Mouse (Mus musculus) CH12.LX (cell line): ENCODE data around the gene Rnf146. TPM values are rescaled to one million over a fixed set of nuclear protein-coding genes. Genes with fewer than 3 reads are reported as not detected.

Source experiments
- DNase-seq: peaks from one replicate; pipeline ENCODE4 v3.0.0-alpha.2; 2013; ENCODE audit errors: extremely low read depth
- H3K27ac ChIP-seq: 2 replicates; pipeline ENCODE4 v1.5.1; 2012; ENCODE audit warnings: low read depth, mild to moderate bottlenecking, control low read depth, moderate library complexity; ENCODE audit not compliant: insufficient read depth
- H3K27me3 ChIP-seq: replicated peaks from 2 replicates; pipeline ENCODE3; 2012; ENCODE audit warnings: inconsistent platforms
- H3K36me3 ChIP-seq, 2 experiments: replicated peaks in 1 of 2; 2 replicates each; pipeline versions ENCODE3 to v1.6.1; 2012; ENCODE audit warnings: inconsistent platforms in 1 of 2, low read length in 1 of 2, mild to moderate bottlenecking in 1 of 2, mixed read lengths in 1 of 2, moderate library complexity in 1 of 2; ENCODE audit not compliant: control insufficient read depth in 1 of 2, insufficient read depth in 1 of 2
- H3K4me1 ChIP-seq, 2 experiments: 2 replicates each; pipeline ENCODE4 v1.6.1; 2012; ENCODE audit warnings: inconsistent platforms in 1 of 2, moderate library complexity in 1 of 2; ENCODE audit not compliant: insufficient read depth in 2 of 2, control insufficient read depth in 1 of 2
- H3K4me2 ChIP-seq: 2 replicates; pipeline ENCODE4 v1.6.1; 2012; ENCODE audit warnings: low read depth, mild to moderate bottlenecking, control low read depth; ENCODE audit not compliant: poor library complexity, insufficient read depth, severe bottlenecking
- H3K4me3 ChIP-seq, 3 experiments: fragments of 150-350 bp in 1 of 3; sonication (generic) in 1 of 3; replicated peaks in 1 of 3; 2 replicates each; pipeline versions ENCODE3 to v1.5.1; 2011 to 2012; ENCODE audit warnings: low read depth in 2 of 3, low read length in 2 of 3, mild to moderate bottlenecking in 2 of 3, moderate library complexity in 2 of 3, control low read depth in 1 of 3, improper control_type of control experiment in 1 of 3, inconsistent platforms in 1 of 3, mixed read lengths in 1 of 3; ENCODE audit not compliant: poor library complexity in 1 of 3
- H3K79me2 ChIP-seq: replicated peaks from 2 replicates; pipeline ENCODE4 v1.6.1; 2012; ENCODE audit warnings: mild to moderate bottlenecking, moderate library complexity; ENCODE audit not compliant: control insufficient read depth, poor library complexity, insufficient read depth, severe bottlenecking; ENCODE audit errors: extremely low read depth
- H3K9ac ChIP-seq: 2 replicates; pipeline ENCODE4 v1.6.1; 2012; ENCODE audit warnings: low read depth, mild to moderate bottlenecking, control low read depth, moderate library complexity; ENCODE audit not compliant: insufficient read depth
- H3K9me3 ChIP-seq: replicated peaks from 2 replicates; pipeline ENCODE3; 2012; ENCODE audit warnings: low read length, inconsistent platforms, mixed read lengths
- BHLHE40 ChIP-seq: IDR thresholded peaks from 2 replicates; pipeline ENCODE4 v1.6.1; 2011; ENCODE audit warnings: mild to moderate bottlenecking, low read depth, low read length, improper control_type of control experiment
- CHD2 ChIP-seq: IDR thresholded peaks from 2 replicates; pipeline ENCODE4 v1.6.1; 2011; ENCODE audit warnings: low read length, improper control_type of control experiment
- E2F4 ChIP-seq: IDR thresholded peaks from 2 replicates; pipeline ENCODE4 v1.6.1; 2011; ENCODE audit warnings: low read depth, low read length, improper control_type of control experiment; ENCODE audit not compliant: insufficient replicate concordance
- ELF1 ChIP-seq: IDR thresholded peaks from 2 replicates; pipeline ENCODE4 v1.6.1; 2014; ENCODE audit warnings: low read depth, mild to moderate bottlenecking, inconsistent platforms, low read length, improper control_type of control experiment
- EP300 ChIP-seq: IDR thresholded peaks from 2 replicates; pipeline ENCODE4 v1.6.1; 2011; ENCODE audit warnings: low read length, improper control_type of control experiment
- ETS1 ChIP-seq: conservative IDR thresholded peaks from 2 replicates; pipeline ENCODE4 v1.6.1; 2012; ENCODE audit warnings: low read depth, mild to moderate bottlenecking, inconsistent platforms, low read length, improper control_type of control experiment, moderate library complexity
- HCFC1 ChIP-seq: IDR thresholded peaks from 2 replicates; pipeline ENCODE4 v1.6.1; 2012; ENCODE audit warnings: low read depth, mild to moderate bottlenecking, inconsistent platforms, low read length, improper control_type of control experiment
- IRF4 ChIP-seq: IDR thresholded peaks from 2 replicates; pipeline ENCODE4 v1.6.1; 2014; ENCODE audit warnings: low read depth, mild to moderate bottlenecking, inconsistent platforms, low read length, improper control_type of control experiment
- JUND ChIP-seq: conservative IDR thresholded peaks from 2 replicates; pipeline ENCODE4 v1.6.1; 2011; ENCODE audit warnings: low read depth, low read length, improper control_type of control experiment
- MAFK ChIP-seq: IDR thresholded peaks from 2 replicates; pipeline ENCODE4 v1.6.1; 2011; ENCODE audit warnings: low read length, improper control_type of control experiment; ENCODE audit not compliant: insufficient replicate concordance
- MXI1 ChIP-seq: IDR thresholded peaks from 2 replicates; pipeline ENCODE4 v1.6.1; 2011; ENCODE audit warnings: mild to moderate bottlenecking, low read depth, low read length, improper control_type of control experiment
- NELFE ChIP-seq: IDR thresholded peaks from 2 replicates; pipeline ENCODE4 v1.6.1; 2011; ENCODE audit warnings: low read depth, low read length, improper control_type of control experiment
- NRF1 ChIP-seq: IDR thresholded peaks from 2 replicates; pipeline ENCODE4 v1.6.1; 2014; ENCODE audit warnings: low read depth, mild to moderate bottlenecking, inconsistent platforms, low read length, improper control_type of control experiment, moderate library complexity
- PAX5 ChIP-seq: IDR thresholded peaks from 2 replicates; pipeline ENCODE4 v1.6.1; 2012; ENCODE audit warnings: low read length, inconsistent platforms, mixed read lengths
- POLR2A ChIP-seq: IDR thresholded peaks from 2 replicates; pipeline ENCODE4 v1.6.1; 2011; ENCODE audit warnings: low read depth, mild to moderate bottlenecking, improper control_type of control experiment, low read length
- RAD21 ChIP-seq: IDR thresholded peaks from 2 replicates; pipeline ENCODE4 v1.6.1; 2011; ENCODE audit warnings: low read depth, mild to moderate bottlenecking, low read length, improper control_type of control experiment, moderate library complexity
- RCOR1 ChIP-seq: conservative IDR thresholded peaks from 2 replicates; pipeline ENCODE4 v1.6.1; 2012; ENCODE audit warnings: low read depth, mild to moderate bottlenecking, inconsistent platforms, low read length, improper control_type of control experiment
- SIN3A ChIP-seq: IDR thresholded peaks from 2 replicates; pipeline ENCODE4 v1.6.1; 2012; ENCODE audit warnings: low read length, improper control_type of control experiment, inconsistent platforms
- SMC3 ChIP-seq: IDR thresholded peaks from 2 replicates; pipeline ENCODE4 v1.6.1; 2011; ENCODE audit warnings: low read depth, low read length, improper control_type of control experiment
- TCF12 ChIP-seq: IDR thresholded peaks from 2 replicates; pipeline ENCODE4 v1.6.1; 2014; ENCODE audit warnings: low read depth, mild to moderate bottlenecking, inconsistent platforms, low read length, improper control_type of control experiment
- USF1 ChIP-seq: IDR thresholded peaks from 2 replicates; pipeline ENCODE4 v1.6.1; 2014; ENCODE audit warnings: low read depth, mild to moderate bottlenecking, inconsistent platforms, low read length, improper control_type of control experiment
- USF2 ChIP-seq: conservative IDR thresholded peaks from 2 replicates; pipeline ENCODE4 v1.6.1; 2011; ENCODE audit warnings: low read depth, low read length, improper control_type of control experiment
- ZC3H11A ChIP-seq: IDR thresholded peaks from 2 replicates; pipeline ENCODE4 v1.6.1; 2012; ENCODE audit warnings: low read depth, mild to moderate bottlenecking, inconsistent platforms, low read length, improper control_type of control experiment
- ZKSCAN1 ChIP-seq: IDR thresholded peaks from 2 replicates; pipeline ENCODE4 v1.6.1; 2012; ENCODE audit warnings: low read depth, inconsistent platforms, low read length, improper control_type of control experiment, borderline replicate concordance
- dilution Hi-C: fragments of 300-500 bp; cut with MboI; formaldehyde crosslinking; loops from 2 replicates; pipeline ENCODE4 v1.14.3; 2020; ENCODE audit warnings: low sequenced_read_pairs; ENCODE audit not compliant: extremely low pct_unique_long_range_greater_than_20kb, extremely low pct_ligation_motif_present
- in situ Hi-C: fragments of 300-500 bp; cut with MboI; formaldehyde crosslinking; loops from 3 replicates; pipeline ENCODE4 v1.14.3; 2019; ENCODE audit warnings: low sequenced_read_pairs, low pct_ligation_motif_present, low pct_unique_long_range_greater_than_20kb, mixed read lengths
- polyA plus RNA-seq: library from polyadenylated mRNA; unstranded; fragments of >175 nt; gene quantifications from 2 replicates; pipeline ENCODE4 v1.2.1, GENCODE M21; 2012; ENCODE audit warnings: low read depth; ENCODE audit not compliant: insufficient read length
- total RNA-seq, 2 experiments: library from RNA; depleted of rRNA; stranded (reverse); fragments of 300-350 nt in 1 of 2; fragments of >200 nt in 1 of 2; gene quantifications; 2 replicates each; pipeline ENCODE4 v1.2.3; 2012 to 2014

Gene Rnf146
- total and polyA plus RNA-seq, 3 experiments = 20.8 to 32.1 (median 24.5) TPM

DNA sequence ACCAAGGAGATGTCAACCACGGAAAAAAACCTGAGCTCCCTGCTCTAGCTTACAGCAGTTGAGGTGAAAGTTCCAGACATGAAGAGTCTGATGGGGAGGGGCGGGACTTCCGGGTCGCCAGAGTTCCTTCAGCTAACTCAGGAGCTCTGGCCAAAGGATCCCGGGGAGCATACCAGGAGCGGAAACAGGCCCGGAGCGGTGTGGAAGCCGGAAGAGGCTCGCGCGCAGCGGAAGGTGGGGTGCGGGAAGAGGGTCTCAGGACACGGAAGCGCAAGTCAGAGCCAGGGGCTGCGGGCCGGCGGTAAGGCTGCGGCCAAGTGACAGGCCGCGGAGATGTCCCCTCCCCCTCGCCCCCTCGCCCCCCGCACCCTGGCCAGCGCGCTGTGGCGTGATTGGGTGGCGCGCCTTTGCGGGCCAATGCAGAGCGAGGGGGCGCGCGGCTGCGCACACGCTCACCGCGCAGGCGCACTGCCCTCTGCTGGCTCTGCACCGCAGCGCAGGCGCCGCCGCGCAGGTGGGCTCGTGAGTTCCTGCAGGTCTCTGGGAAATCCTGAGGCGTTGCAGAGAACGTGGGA lies 49.1 kb downstream of the Rnf146 start, which contains the start of gene Echdc1 (continued):
- TF ChIP-seq HCFC1 (peak; percentile 68), MAFK (no peak), CHD2 (0 out of 2 replicates have a peak, but pooled peaks have one; percentile 32), SIN3A (peak; percentile 16; the same call in 1 of the 2 replicates), JUND (no peak), BHLHE40 (peak; percentile 78), ZC3H11A (no peak), PAX5 (no peak), SMC3 (no peak; the same call in 1 of the 2 replicates), RCOR1 (no peak), USF2 (no peak), EP300 (no peak)

DNA sequence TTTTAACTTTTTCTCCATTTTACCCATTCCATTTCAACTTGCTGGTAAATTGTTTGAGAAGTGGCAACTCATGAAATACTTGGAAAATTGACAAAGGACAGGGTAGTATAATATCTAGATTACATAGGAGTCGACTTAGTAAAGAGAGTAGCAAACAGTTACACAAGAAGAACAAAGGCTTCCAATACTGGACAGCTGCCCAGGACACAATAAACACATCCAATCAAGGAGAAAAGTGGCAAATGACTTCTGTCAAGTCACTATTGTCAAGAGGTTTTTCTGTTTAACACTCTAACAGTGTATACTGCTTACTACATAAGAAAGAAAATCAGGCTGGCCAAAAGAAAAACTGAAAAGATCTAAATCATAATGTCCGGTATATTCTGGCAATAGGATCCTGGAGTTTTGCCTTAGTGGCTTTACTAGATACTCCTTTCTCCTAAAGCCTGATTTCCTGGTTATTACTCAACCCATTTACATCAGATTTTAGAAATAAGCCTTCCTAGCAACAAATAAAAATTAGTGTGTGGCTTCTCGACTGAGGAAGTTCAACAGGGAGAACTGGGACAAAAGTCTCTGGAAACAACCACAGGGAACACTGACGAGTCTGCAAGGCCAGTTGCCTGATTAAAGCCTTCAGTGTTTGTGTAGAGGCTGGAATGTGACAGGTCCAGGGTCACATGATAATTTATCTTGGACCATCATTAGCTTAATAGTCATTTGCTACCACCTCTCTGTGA lies 50.6 kb downstream of the Rnf146 start:
- no peaks in the 10 kb centered on the region for H3K9me3 ChIP-seq
- dilution Hi-C loops = no loop called here
- H3K79me2 ChIP-seq = peaks cover 5% of the 10 kb centered on the region
- peak overlapping the region; percentile 32 for H3K4me2 ChIP-seq
- H3K36me3 ChIP-seq = peaks cover 0 to 3% of the 10 kb centered on the region in 2 experiments
- H3K4me3 ChIP-seq = peak overlapping the region in 2 of 3 experiments; percentile 71 to 80
- H3K27ac ChIP-seq = no peak overlapping the region
- no peak for TF ChIP-seq POLR2A
- TF ChIP-seq, all 38 proteins: peak for 0
- no peak for DNase-seq
- Histone ChIP-seq H3K27me3 (no peaks in the 10 kb centered on the region), H3K9ac (peak overlapping the region; percentile 90; the same call in 1 of the 2 replicates), H3K4me1 (peaks cover 0 to 26% of the 10 kb centered on the region in 2 experiments; a peak in 2 of 4 replicates)
- in situ Hi-C loops = no loop called here

DNA sequence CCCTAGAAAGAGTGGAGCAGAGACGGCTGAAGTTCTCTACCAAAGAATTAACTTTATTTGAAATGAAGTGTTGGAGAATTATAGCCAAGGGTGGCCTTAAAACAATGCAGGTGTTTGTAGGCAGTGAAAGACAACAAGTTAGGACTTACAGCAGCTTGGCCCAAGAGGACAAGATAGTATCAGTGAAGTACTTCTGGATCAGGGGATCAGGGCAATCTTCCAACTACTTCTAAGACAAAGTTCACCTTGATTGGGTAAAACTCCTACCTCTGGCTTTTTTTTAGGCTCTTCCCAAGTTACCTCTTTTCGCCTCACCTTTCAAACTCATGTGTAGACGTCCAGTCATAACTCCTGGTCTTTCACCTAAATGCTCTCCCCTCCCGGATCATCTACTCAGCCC lies 60.0 kb downstream of the Rnf146 start:
- in situ Hi-C loops = no loop called here
- TF ChIP-seq ZKSCAN1 (no peak), POLR2A (no peak), NELFE (no peak), USF1 (no peak), NRF1 (no peak), ETS1 (no peak), TCF12 (no peak), IRF4 (no peak), MXI1 (no peak), ELF1 (no peak), BHLHE40 (no peak), RAD21 (no peak), E2F4 (no peak)
- TF ChIP-seq, all 38 proteins: peak for 0
- H3K9ac ChIP-seq = no peak overlapping the region
- no peak overlapping the region for H3K27ac ChIP-seq
- no peak overlapping the region for H3K4me3 ChIP-seq
- dilution Hi-C loops = no loop called here
- H3K4me2 ChIP-seq = no peak overlapping the region
- H3K36me3 ChIP-seq = peaks cover 3 to 19% of the 10 kb centered on the region in 2 experiments
- DNase-seq = no peak
- no peaks in the 10 kb centered on the region for H3K27me3 ChIP-seq
- H3K9me3 ChIP-seq = no peaks in the 10 kb centered on the region
- no peaks in the 10 kb centered on the region for H3K79me2 ChIP-seq
- no peaks in the 10 kb centered on the region for H3K4me1 ChIP-seq
